Mouse (Mus musculus) adrenal gland, adult 2 months (tissue): ENCODE measurements around the gene Serinc5. TPM values are rescaled to one million over a fixed set of nuclear protein-coding genes. Genes with fewer than 3 reads are reported as not detected.
"Not testable (repeated sequence)": the region's sequence is repeated elsewhere in the genome, so short reads cannot be mapped to it uniquely, and the experiment has no call there.

ENCODE experiments used
- DNase-seq: peaks from one replicate; pipeline ENCODE4 v3.0.0; 2021
- long read RNA-seq: library from polyadenylated mRNA; stranded (forward); transcript quantifications from one replicate; pipeline ENCODE4 v2.0.0, GENCODE M21; 2021
- polyA plus RNA-seq: library from polyadenylated mRNA; depleted of rRNA; stranded (reverse); fragments of >200 nt; gene quantifications from 2 replicates; pipeline ENCODE4 v1.2.3, GENCODE M21; 2012; rRNA removed
- total RNA-seq, 2 experiments: library from RNA; stranded (reverse); gene quantifications; 2 replicates each; pipeline ENCODE4 v1.2.3; 2021

Serinc5 gene
- 100 to 1,000 TPM in 1 of 2 experiments, 10 to 100 TPM in 1; 39.4 to 119 TPM for total RNA-seq
- 20.0 and 38.6 TPM in 2 replicates for polyA plus RNA-seq
- long read RNA-seq, full-length matches to known transcripts: 44 of 71 reads
- long read RNA-seq, partial matches to known transcripts: 23 of 71 reads
- long read RNA-seq, other reads (novel, unspliced or antisense): 4 of 71 reads

- DNase-seq: peak; percentile 99
Observed at GRCm38 (mm10) chr13:92610311-92611221, at the start of gene Serinc5. Serinc5 (plus strand) TSS chr13:92611091.

GRCm38 (mm10) chr13:92576072-92576471 lies 34.8 kb upstream of the Serinc5 start, which contains the start of gene Spz1:
Spz1 (minus strand) TSS chr13:92576172.
- no peak for DNase-seq

- no peak for DNase-seq
Observed at GRCm38 (mm10) chr13:92576688-92577087, 34.2 kb upstream of the Serinc5 start.

- no peak for DNase-seq
Observed at GRCm38 (mm10) chr13:92578210-92578609, 32.7 kb upstream of the Serinc5 start.

- DNase-seq: peak; percentile 81
Observed at GRCm38 (mm10) chr13:92580220-92581043, 30.5 kb upstream of the Serinc5 start.

GRCm38 (mm10) chr13:92584094-92584717 lies 26.7 kb upstream of the Serinc5 start:
- DNase-seq: peak; percentile 27

- no peak for DNase-seq
Observed at GRCm38 (mm10) chr13:92588704-92589103, 22.2 kb upstream of the Serinc5 start.

GRCm38 (mm10) chr13:92589255-92589654 lies 21.6 kb upstream of the Serinc5 start:
- peak; percentile 36 for DNase-seq

GRCm38 (mm10) chr13:92591225-92591624 lies 19.7 kb upstream of the Serinc5 start:
- no peak for DNase-seq

- no peak for DNase-seq
Observed at GRCm38 (mm10) chr13:92592268-92592785, 18.6 kb upstream of the Serinc5 start.

GRCm38 (mm10) chr13:92592786-92593635 lies 17.9 kb upstream of the Serinc5 start:
- DNase-seq: no peak

- DNase-seq: peak; percentile 80
Observed at GRCm38 (mm10) chr13:92593731-92594396, 17.0 kb upstream of the Serinc5 start.

GRCm38 (mm10) chr13:92594481-92594880 lies 16.4 kb upstream of the Serinc5 start:
- no peak for DNase-seq

- no peak for DNase-seq
Observed at GRCm38 (mm10) chr13:92594907-92595306, 16.0 kb upstream of the Serinc5 start.

GRCm38 (mm10) chr13:92595424-92595823 lies 15.5 kb upstream of the Serinc5 start:
- peak; percentile 77 for DNase-seq

GRCm38 (mm10) chr13:92605306-92605705 lies 5.6 kb upstream of the Serinc5 start:
- not testable (repeated sequence) for DNase-seq

GRCm38 (mm10) chr13:92609486-92610310 lies 1.2 kb upstream of the Serinc5 start:
- peak; percentile 53 for DNase-seq

GRCm38 (mm10) chr13:92611254-92611784 lies 428 bp downstream of the Serinc5 start:
- DNase-seq: no peak

GRCm38 (mm10) chr13:92611917-92612316 lies 1.0 kb downstream of the Serinc5 start:
- DNase-seq: no peak
